Mouse (Mus musculus) hindbrain, embryonic 11.5 days (tissue): Measurements from ENCODE around the gene Nsd2. TPM values are rescaled to one million over a fixed set of nuclear protein-coding genes. Genes with fewer than 3 reads are reported as not detected.

ENCODE experiments used
- ATAC-seq: fragments of 200-750 bp; cut with Nextera tagmentation; 2 replicates; pipeline ENCODE4 v1.8.0; 2017; ENCODE audit warnings: mild to moderate bottlenecking, moderate TSS enrichment, moderate library complexity; ENCODE audit not compliant: low FRiP score
- DNase-seq: peaks from one replicate; pipeline ENCODE4 v3.0.0-alpha.2; 2015; ENCODE audit warnings: low spot score
- H3K27ac ChIP-seq: fragments of 300-500 bp; sonication (generic); 2 replicates; pipeline ENCODE4 v1.5.1; 2014; ENCODE audit warnings: mild to moderate bottlenecking, low read depth, low read length
- H3K27me3 ChIP-seq: fragments of 300-500 bp; sonication (generic); 2 replicates; pipeline ENCODE4 v1.6.1; 2014; ENCODE audit warnings: mild to moderate bottlenecking, low read length, moderate library complexity, mixed read lengths; ENCODE audit not compliant: control insufficient read depth, insufficient read depth
- H3K36me3 ChIP-seq: fragments of 300-500 bp; sonication (generic); 2 replicates; pipeline ENCODE4 v1.6.1; 2014; ENCODE audit warnings: mild to moderate bottlenecking, low read length, moderate library complexity, mixed read lengths; ENCODE audit not compliant: control insufficient read depth, insufficient read depth
- H3K4me1 ChIP-seq: fragments of 300-500 bp; sonication (generic); replicated peaks from 2 replicates; pipeline ENCODE4 v1.6.1; 2014; ENCODE audit warnings: low read length, mixed read lengths; ENCODE audit not compliant: control insufficient read depth, insufficient read depth
- H3K4me2 ChIP-seq: fragments of 300-500 bp; sonication (generic); replicated peaks from 2 replicates; pipeline ENCODE4 v1.6.1; 2014; ENCODE audit warnings: mild to moderate bottlenecking, low read depth, low read length
- H3K4me3 ChIP-seq: fragments of 300-500 bp; sonication (generic); 2 replicates; pipeline ENCODE4 v1.5.1; 2014; ENCODE audit warnings: low read depth, low read length
- H3K9ac ChIP-seq: fragments of 300-500 bp; sonication (generic); 2 replicates; pipeline ENCODE4 v1.6.1; 2014; ENCODE audit warnings: low read depth, low read length
- H3K9me3 ChIP-seq: fragments of 300-500 bp; sonication (generic); 2 replicates; pipeline ENCODE4 v1.6.1; 2016; ENCODE audit warnings: low read length; ENCODE audit not compliant: control insufficient read depth
- WGBS: fragments of 180-500 bp; shearing (Covaris S2); extraction: QIAGEN DNeasy Blood & Tissue Kit; methylation state at CpG from one replicate; pipeline ENCODE4 v1.1.7; 2014; 5-methylcytosine and 5-hydroxymethylcytosine counted together
- polyA plus RNA-seq: library from polyadenylated mRNA; unstranded; fragments of >200 nt; fragmentation: Nextera tagmentation; extraction: Ambion mirVana; gene quantifications from 2 replicates; pipeline ENCODE4 v1.2.1, GENCODE M21; 2014

Gene Nsd2
- polyA plus RNA-seq, 1 experiment from 2014 or later, result 95.3 TPM

GRCm38 (mm10) chr5:33829958-33830357, 9.4 kb downstream of the Nsd2 start:
- Histone ChIP-seq H3K36me3 (no peaks in the 10 kb centered on the region), H3K4me2 (no peak overlapping the region), H3K9me3 (no peaks in the 10 kb centered on the region), H3K27me3 (no peaks in the 10 kb centered on the region), H3K4me3 (no peak overlapping the region), H3K27ac (no peak overlapping the region), H3K9ac (no peak overlapping the region), H3K4me1 (no peaks in the 10 kb centered on the region)
- no peak for DNase-seq
- ATAC-seq, result no peak
- WGBS, result 91% methylated on average over 3 of the region's 3 CpGs

GRCm38 (mm10) chr5:33830832-33831231, 10.3 kb downstream of the Nsd2 start:
- Histone ChIP-seq H3K36me3 (no peaks in the 10 kb centered on the region), H3K27me3 (no peaks in the 10 kb centered on the region), H3K9me3 (no peaks in the 10 kb centered on the region), H3K9ac (no peak overlapping the region), H3K4me2 (no peak overlapping the region), H3K4me1 (no peaks in the 10 kb centered on the region), H3K27ac (no peak overlapping the region), H3K4me3 (no peak overlapping the region)
- no peak for ATAC-seq
- WGBS, result 86% methylated on average over 1 of the region's 1 CpGs
- no peak for DNase-seq

- Histone ChIP-seq H3K4me3 (no peak overlapping the region), H3K4me2 (no peak overlapping the region), H3K27ac (no peak overlapping the region), H3K36me3 (peaks cover 5% of the 10 kb centered on the region; the same call in 1 of the 2 replicates), H3K27me3 (no peaks in the 10 kb centered on the region), H3K9ac (no peak overlapping the region), H3K4me1 (no peaks in the 10 kb centered on the region), H3K9me3 (no peaks in the 10 kb centered on the region)
- 89% methylated on average over 1 of the region's 1 CpGs for WGBS
- ATAC-seq (no peak), DNase-seq (no peak)
Observed at GRCm38 (mm10) chr5:33841331-33841730, 20.8 kb downstream of the Nsd2 start.

GRCm38 (mm10) chr5:33842549-33842948, 22.0 kb downstream of the Nsd2 start:
- ATAC-seq, result no peak
- Histone ChIP-seq H3K4me1 (no peaks in the 10 kb centered on the region), H3K4me2 (no peak overlapping the region), H3K4me3 (no peak overlapping the region), H3K27ac (no peak overlapping the region), H3K27me3 (no peaks in the 10 kb centered on the region), H3K9ac (no peak overlapping the region), H3K9me3 (no peaks in the 10 kb centered on the region), H3K36me3 (peaks cover 7% of the 10 kb centered on the region; the same call in 1 of the 2 replicates)
- DNase-seq, result no peak
- WGBS, result 88% methylated on average over 4 of the region's 4 CpGs

- Histone ChIP-seq H3K9me3 (no peaks in the 10 kb centered on the region), H3K4me2 (no peak overlapping the region), H3K27ac (no peak overlapping the region), H3K4me3 (no peak overlapping the region), H3K9ac (no peak overlapping the region), H3K4me1 (no peaks in the 10 kb centered on the region), H3K36me3 (peaks cover 13% of the 10 kb centered on the region), H3K27me3 (no peaks in the 10 kb centered on the region)
- ATAC-seq, result no peak
- 92% methylated on average over 4 of the region's 4 CpGs for WGBS
- no peak for DNase-seq
Observed at GRCm38 (mm10) chr5:33851466-33851865, 30.9 kb downstream of the Nsd2 start.

GRCm38 (mm10) chr5:33853086-33853485, 32.6 kb downstream of the Nsd2 start:
- Histone ChIP-seq H3K4me3 (no peak overlapping the region), H3K36me3 (peaks cover 16% of the 10 kb centered on the region), H3K27me3 (no peaks in the 10 kb centered on the region), H3K27ac (no peak overlapping the region), H3K9ac (no peak overlapping the region), H3K9me3 (no peaks in the 10 kb centered on the region), H3K4me1 (no peaks in the 10 kb centered on the region), H3K4me2 (no peak overlapping the region)
- no peak for ATAC-seq
- 100% methylated on average over 1 of the region's 1 CpGs for WGBS
- DNase-seq, result no peak

- no peaks in the 10 kb centered on the region for H3K4me1 ChIP-seq
- peaks cover 22% of the 10 kb centered on the region for H3K36me3 ChIP-seq
- no peaks in the 10 kb centered on the region for H3K27me3 ChIP-seq
- WGBS, result 87% methylated on average over 2 of the region's 2 CpGs
- H3K4me3 ChIP-seq, result no peak overlapping the region
- no peaks in the 10 kb centered on the region for H3K9me3 ChIP-seq
- no peak overlapping the region for H3K27ac ChIP-seq
- H3K9ac ChIP-seq, result no peak overlapping the region
- DNase-seq, result no peak
- ATAC-seq, result no peak
- H3K4me2 ChIP-seq, result no peak overlapping the region
Observed at GRCm38 (mm10) chr5:33854019-33854418, 33.5 kb downstream of the Nsd2 start.

GRCm38 (mm10) chr5:33857693-33858092, 37.2 kb downstream of the Nsd2 start:
- Histone ChIP-seq H3K9ac (no peak overlapping the region), H3K9me3 (no peaks in the 10 kb centered on the region), H3K4me3 (no peak overlapping the region), H3K27me3 (no peaks in the 10 kb centered on the region), H3K27ac (no peak overlapping the region), H3K36me3 (peaks cover 32% of the 10 kb centered on the region), H3K4me2 (no peak overlapping the region), H3K4me1 (no peaks in the 10 kb centered on the region)
- no peak for ATAC-seq
- DNase-seq, result no peak

GRCm38 (mm10) chr5:33875472-33875871, 54.9 kb downstream of the Nsd2 start:
- H3K4me3 ChIP-seq, result no peak overlapping the region
- H3K27ac ChIP-seq, result no peak overlapping the region
- no peak for DNase-seq
- no peaks in the 10 kb centered on the region for H3K4me1 ChIP-seq
- ATAC-seq, result no peak
- no peak overlapping the region for H3K4me2 ChIP-seq
- no peaks in the 10 kb centered on the region for H3K27me3 ChIP-seq
- H3K9ac ChIP-seq, result no peak overlapping the region
- H3K9me3 ChIP-seq, result no peaks in the 10 kb centered on the region
- peaks cover 4% of the 10 kb centered on the region for H3K36me3 ChIP-seq
- 97% methylated on average over 1 of the region's 1 CpGs for WGBS
